Mouse (Mus musculus) liver, postnatal 0 days (tissue): ENCODE results near the gene Prpf4. TPM values are rescaled to one million over a fixed set of nuclear protein-coding genes. Genes with fewer than 3 reads are reported as not detected.
A peak's percentile ranks its signal among the peaks of the same experiment; 100 is the strongest.

Experiments
- ATAC-seq: fragments of 200-750 bp; cut with Nextera tagmentation; 2 replicates; pipeline ENCODE4 v1.8.0; 2017; ENCODE audit warnings: mild to moderate bottlenecking, moderate library complexity
- DNase-seq: peaks from one replicate; pipeline ENCODE4 v3.0.0-alpha.2; 2016
- H3K27ac ChIP-seq: fragments of 300-500 bp; sonication (generic); 2 replicates; pipeline ENCODE4 v1.5.1; 2014; ENCODE audit warnings: antibody characterized with exemption, moderate library complexity, mild to moderate bottlenecking, low read depth
- H3K27me3 ChIP-seq: fragments of 300-500 bp; sonication (generic); 2 replicates; pipeline ENCODE4 v1.6.1; 2014; ENCODE audit warnings: low read length, control low read depth, mixed read lengths; ENCODE audit not compliant: insufficient read depth
- H3K36me3 ChIP-seq: fragments of 300-500 bp; sonication (generic); replicated peaks from 2 replicates; pipeline ENCODE4 v1.6.1; 2014; ENCODE audit warnings: mild to moderate bottlenecking, control low read depth, low read length, moderate library complexity, mixed read lengths; ENCODE audit not compliant: insufficient read depth
- H3K4me1 ChIP-seq: fragments of 300-500 bp; sonication (generic); 2 replicates; pipeline ENCODE4 v1.6.1; 2014; ENCODE audit warnings: antibody characterized with exemption, mild to moderate bottlenecking, control low read depth; ENCODE audit not compliant: insufficient read depth
- H3K4me2 ChIP-seq: fragments of 300-500 bp; sonication (generic); 2 replicates; pipeline ENCODE4 v1.6.1; 2014; ENCODE audit warnings: low read depth, mild to moderate bottlenecking, low read length, moderate library complexity, mixed read lengths
- H3K4me3 ChIP-seq: fragments of 300-500 bp; sonication (generic); 2 replicates; pipeline ENCODE4 v1.5.1; 2014; ENCODE audit warnings: low read depth, low read length
- H3K9ac ChIP-seq: fragments of 300-500 bp; sonication (generic); replicated peaks from 2 replicates; pipeline ENCODE4 v1.6.1; 2014; ENCODE audit warnings: mild to moderate bottlenecking, moderate library complexity
- H3K9me3 ChIP-seq: fragments of 300-500 bp; sonication (generic); 2 replicates; pipeline ENCODE4 v1.6.1; 2016; ENCODE audit warnings: mild to moderate bottlenecking, control low read depth, low read length, mixed read lengths
- CTCF ChIP-seq: sonication (generic); IDR thresholded peaks from 2 replicates; pipeline ENCODE4 v1.5.1; 2016; ENCODE audit warnings: antibody characterized with exemption, low read depth
- EP300 ChIP-seq: IDR thresholded peaks from 2 replicates; pipeline ENCODE4 v1.6.1; 2016; ENCODE audit warnings: antibody characterized with exemption, low read depth, mild to moderate bottlenecking
- WGBS: fragments of 180-500 bp; shearing (Covaris S2); extraction: QIAGEN DNeasy Blood & Tissue Kit; methylation state at CpG from one replicate; pipeline ENCODE4 v1.1.7; 2014; ENCODE audit not compliant: insufficient replicate concordance; 5-methylcytosine and 5-hydroxymethylcytosine counted together
- polyA plus RNA-seq: library from polyadenylated mRNA; unstranded; fragments of >200 nt; fragmentation: Nextera tagmentation; extraction: Ambion mirVana; gene quantifications from 2 replicates; pipeline ENCODE4 v1.2.1, GENCODE M21; 2015

Gene Prpf4
- polyA plus RNA-seq, 1 experiment from 2014 or later = 6.2 TPM

GRCm38 (mm10) chr4:62437256-62437778 lies 28.7 kb downstream of the Prpf4 start:
- no peak for DNase-seq
- Histone ChIP-seq H3K27ac (no peak overlapping the region), H3K9me3 (no peaks in the 10 kb centered on the region), H3K4me2 (no peak overlapping the region), H3K27me3 (no peaks in the 10 kb centered on the region), H3K4me1 (peaks cover under 1% of the 10 kb centered on the region; the same call in 1 of the 2 replicates), H3K4me3 (no peak overlapping the region), H3K9ac (no peak overlapping the region), H3K36me3 (no peaks in the 10 kb centered on the region)
- 77% methylated on average over 3 of the region's 3 CpGs for WGBS
- TF ChIP-seq CTCF (no peak), EP300 (no peak)
- no peak for ATAC-seq

DNA sequence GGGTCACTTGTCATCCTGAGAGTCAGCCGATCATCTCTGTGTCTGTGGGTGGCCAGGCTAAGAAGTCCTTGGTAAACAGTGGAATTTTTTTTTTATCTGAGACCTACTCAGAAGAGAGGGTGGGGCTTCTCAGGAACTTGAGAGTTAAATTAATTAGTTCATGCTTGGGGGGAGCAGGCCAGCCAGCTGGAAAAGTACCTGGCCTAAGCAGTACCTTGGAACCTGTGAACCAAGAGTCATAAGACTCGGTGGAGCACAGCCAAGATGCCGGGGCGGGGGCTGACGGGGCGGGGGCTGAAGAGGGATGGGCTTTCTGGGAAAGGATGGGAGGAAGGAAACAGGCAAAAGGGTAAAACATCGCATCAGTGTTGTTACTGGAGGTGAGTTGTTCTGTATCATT lies 29.3 kb downstream of the Prpf4 start:
- no peak overlapping the region for H3K4me2 ChIP-seq
- H3K27ac ChIP-seq = no peak overlapping the region
- no peak overlapping the region for H3K4me3 ChIP-seq
- DNase-seq (no peak), ATAC-seq (no peak)
- no peaks in the 10 kb centered on the region for H3K4me1 ChIP-seq
- H3K9ac ChIP-seq = no peak overlapping the region
- no peaks in the 10 kb centered on the region for H3K9me3 ChIP-seq
- TF ChIP-seq CTCF (no peak), EP300 (no peak)
- WGBS = 85% methylated on average over 7 of the region's 7 CpGs
- no peaks in the 10 kb centered on the region for H3K27me3 ChIP-seq
- H3K36me3 ChIP-seq = no peaks in the 10 kb centered on the region

GRCm38 (mm10) chr4:62439793-62440192 lies 31.2 kb downstream of the Prpf4 start:
- no peak for ATAC-seq
- Histone ChIP-seq H3K9me3 (no peaks in the 10 kb centered on the region), H3K27me3 (no peaks in the 10 kb centered on the region), H3K4me3 (no peak overlapping the region), H3K4me1 (no peaks in the 10 kb centered on the region), H3K9ac (no peak overlapping the region), H3K36me3 (no peaks in the 10 kb centered on the region), H3K27ac (no peak overlapping the region), H3K4me2 (no peak overlapping the region)
- WGBS = 41% methylated on average over 4 of the region's 4 CpGs
- TF ChIP-seq EP300 = no peak
- TF ChIP-seq CTCF = no peak
- DNase-seq = no peak

DNA sequence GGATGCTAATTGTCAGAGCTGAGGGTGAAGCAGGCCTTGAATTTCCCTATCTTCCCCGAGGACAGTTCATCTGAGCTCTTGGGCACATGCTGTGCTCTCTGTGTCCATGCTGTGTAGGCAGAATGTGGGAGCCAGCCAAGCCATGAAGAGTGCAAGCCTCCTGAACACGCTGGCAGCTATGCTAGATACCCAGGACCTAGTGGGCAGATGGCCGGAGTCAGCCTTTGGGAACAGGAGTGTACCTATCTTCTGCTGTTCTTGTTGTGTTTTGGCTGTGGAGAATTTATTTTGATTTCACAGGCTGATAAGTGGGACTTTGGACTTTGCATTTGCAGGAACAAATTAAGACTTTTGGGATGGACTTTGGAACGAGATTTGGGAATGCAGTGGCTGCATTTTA lies 31.9 kb downstream of the Prpf4 start:
- no peak overlapping the region for H3K4me2 ChIP-seq
- no peak overlapping the region for H3K9ac ChIP-seq
- 70% methylated on average over 4 of the region's 4 CpGs for WGBS
- H3K36me3 ChIP-seq = no peaks in the 10 kb centered on the region
- ATAC-seq = no peak
- no peak for DNase-seq
- H3K9me3 ChIP-seq = no peaks in the 10 kb centered on the region
- H3K27ac ChIP-seq = no peak overlapping the region
- no peak overlapping the region for H3K4me3 ChIP-seq
- no peaks in the 10 kb centered on the region for H3K4me1 ChIP-seq
- H3K27me3 ChIP-seq = no peaks in the 10 kb centered on the region
- no peak for TF ChIP-seq EP300
- TF ChIP-seq CTCF = no peak

DNA sequence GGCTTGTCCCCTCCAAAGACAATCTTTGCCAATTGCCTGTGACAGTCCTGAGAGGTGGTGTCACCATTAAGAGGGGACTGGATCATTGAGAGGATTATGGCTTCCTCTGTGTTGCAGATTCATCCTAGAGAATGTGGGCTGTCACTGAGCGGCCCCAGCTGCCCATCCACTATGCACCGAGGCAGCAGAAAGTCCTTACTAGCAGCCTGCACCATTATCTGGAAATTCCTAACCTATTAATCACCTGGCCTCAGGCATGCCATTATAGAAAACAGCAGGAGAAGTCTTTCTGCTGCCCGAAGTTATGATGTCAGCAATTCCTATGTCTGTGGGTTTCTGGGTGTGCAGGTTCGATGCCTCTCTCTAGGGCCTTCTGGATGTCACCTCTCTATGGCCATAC lies 32.4 kb downstream of the Prpf4 start:
- Histone ChIP-seq H3K9ac (no peak overlapping the region), H3K36me3 (no peaks in the 10 kb centered on the region), H3K4me1 (no peaks in the 10 kb centered on the region), H3K27ac (no peak overlapping the region), H3K4me2 (no peak overlapping the region), H3K27me3 (no peaks in the 10 kb centered on the region), H3K9me3 (no peaks in the 10 kb centered on the region), H3K4me3 (no peak overlapping the region)
- TF ChIP-seq CTCF = no peak
- no peak for TF ChIP-seq EP300
- ATAC-seq (no peak), DNase-seq (no peak)
- 68% methylated on average over 4 of the region's 4 CpGs for WGBS

DNA sequence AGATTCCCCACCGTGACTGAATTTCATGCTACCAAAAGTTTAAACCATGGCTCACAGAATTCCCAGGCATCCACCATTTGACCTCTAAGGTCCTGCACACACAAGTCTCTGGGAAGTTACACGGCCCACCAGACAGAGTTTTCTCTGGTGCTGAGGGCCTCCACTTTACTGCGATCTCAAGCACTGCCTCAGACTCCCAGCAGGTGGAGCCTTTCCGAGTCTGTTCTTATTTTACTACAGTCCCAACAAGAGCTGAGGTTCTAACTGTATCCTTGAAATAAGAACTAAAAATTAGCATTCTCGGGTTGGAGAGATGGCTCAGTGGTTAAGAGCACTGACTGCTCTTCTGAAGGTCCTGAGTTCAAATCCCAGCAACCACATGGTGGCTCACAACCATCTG lies 46.4 kb downstream of the Prpf4 start:
- ATAC-seq (no peak), DNase-seq (peak; percentile 52)
- Histone ChIP-seq H3K9me3 (no peaks in the 10 kb centered on the region), H3K36me3 (no peaks in the 10 kb centered on the region), H3K4me1 (no peaks in the 10 kb centered on the region), H3K4me2 (no peak overlapping the region), H3K27ac (no peak overlapping the region), H3K4me3 (no peak overlapping the region), H3K27me3 (no peaks in the 10 kb centered on the region), H3K9ac (no peak overlapping the region)
- WGBS = 54% methylated on average over 5 of the region's 5 CpGs
- no peak for TF ChIP-seq EP300
- TF ChIP-seq CTCF = peak; percentile 66

GRCm38 (mm10) chr4:62459081-62459480 lies 50.5 kb downstream of the Prpf4 start:
- Histone ChIP-seq H3K4me2 (no peak overlapping the region), H3K4me3 (no peak overlapping the region), H3K9ac (no peak overlapping the region), H3K27me3 (no peaks in the 10 kb centered on the region), H3K4me1 (no peaks in the 10 kb centered on the region), H3K27ac (no peak overlapping the region), H3K36me3 (no peaks in the 10 kb centered on the region), H3K9me3 (no peaks in the 10 kb centered on the region)
- TF ChIP-seq CTCF = no peak
- no peak for TF ChIP-seq EP300
- no peak for DNase-seq
- 86% methylated on average over 3 of the region's 3 CpGs for WGBS
- no peak for ATAC-seq
